Mouse (Mus musculus): ENCODE measurements around the gene Ergic1.

The Ergic1 gene

DNA sequence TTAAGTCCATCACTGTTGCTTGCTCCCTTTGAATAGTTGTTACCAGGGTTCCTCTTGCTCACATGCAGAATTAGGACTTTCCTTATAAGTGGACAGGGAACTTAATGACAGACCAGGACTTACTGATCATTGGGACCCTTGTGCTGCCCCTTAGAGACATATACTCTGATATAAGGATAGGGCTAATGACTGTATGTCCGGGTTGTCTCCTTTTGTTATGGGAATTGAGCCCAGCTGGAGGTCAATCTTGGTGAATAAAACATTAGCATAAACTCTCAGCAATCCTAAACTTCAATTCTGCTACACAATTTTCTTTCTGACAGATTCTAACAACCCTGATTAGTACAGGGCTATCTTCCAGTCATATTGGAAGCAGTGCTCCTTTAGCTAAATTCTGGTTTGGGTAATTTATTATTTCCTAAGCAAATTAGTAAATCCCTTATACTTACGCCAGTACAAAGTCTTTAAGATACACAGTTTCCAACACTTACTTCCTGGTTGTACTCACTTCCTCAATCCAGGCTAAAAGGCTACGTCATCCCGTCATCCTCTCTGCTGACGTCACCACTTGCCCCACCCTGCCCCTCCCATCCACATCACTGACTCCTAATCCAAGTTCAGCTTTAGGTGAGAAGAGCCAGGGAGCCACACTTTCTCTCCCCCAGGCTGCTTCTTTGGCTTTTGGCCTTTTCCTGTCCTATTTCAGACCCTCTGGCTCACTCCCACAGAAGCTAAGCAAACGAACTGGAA, 23.4 kb upstream of the Ergic1 start:
- DNase-seq (ENCODE audit: low read depth, low spot score), result peak; percentile 79

DNA sequence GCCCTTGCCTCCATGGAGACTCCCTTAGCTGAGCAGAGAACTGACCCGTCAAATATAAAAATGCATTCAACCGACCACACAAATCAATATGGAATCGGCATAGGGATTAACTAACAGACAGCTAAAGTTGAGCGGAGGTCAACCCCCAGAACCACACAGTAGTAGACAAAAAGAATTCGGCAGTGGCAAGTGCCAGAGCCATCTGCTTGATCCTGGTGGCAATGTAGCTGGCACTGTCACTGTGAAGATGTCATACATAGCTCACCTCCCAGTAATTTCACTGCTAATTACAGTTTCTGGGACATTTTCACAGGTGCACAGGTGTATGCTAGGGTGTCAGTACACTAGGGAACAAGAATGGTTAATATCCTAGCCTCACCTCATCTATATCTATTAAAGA, 21.2 kb upstream of the Ergic1 start:
- DNase-seq (ENCODE audit: low read depth, low spot score), result no peak

DNA sequence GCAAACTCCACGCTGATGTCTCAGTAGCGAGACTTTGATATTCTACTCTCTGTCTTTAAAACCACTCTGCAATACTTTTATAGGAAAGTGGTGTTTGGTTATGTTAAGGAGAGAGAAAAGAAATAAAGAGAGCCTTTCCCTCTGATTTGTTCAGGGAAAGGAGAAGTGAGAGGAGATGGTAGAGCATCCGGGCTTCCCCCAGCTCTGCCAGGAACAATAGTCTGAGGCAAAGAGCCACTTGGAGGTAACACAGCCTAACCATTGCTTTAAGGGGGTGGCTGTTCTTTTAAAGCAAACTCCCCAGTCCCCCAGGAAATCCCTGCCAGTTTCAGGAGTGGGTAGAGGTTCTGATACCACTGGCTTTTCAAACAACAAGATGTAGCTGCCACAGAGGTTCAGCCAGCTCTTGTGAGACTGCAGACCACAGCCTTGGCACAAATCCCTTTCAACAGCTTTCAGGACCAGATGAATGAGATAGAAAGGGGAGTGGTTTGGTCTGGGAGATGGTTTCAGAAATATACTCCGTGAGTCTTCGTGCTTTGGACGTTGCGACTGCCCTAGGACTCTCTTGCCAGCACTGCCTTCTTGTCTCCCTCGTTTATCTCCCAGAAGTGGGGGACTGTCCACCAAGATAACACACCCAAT, 16.8 kb upstream of the Ergic1 start:
- no peak for DNase-seq (ENCODE audit: low read depth, low spot score)

DNA sequence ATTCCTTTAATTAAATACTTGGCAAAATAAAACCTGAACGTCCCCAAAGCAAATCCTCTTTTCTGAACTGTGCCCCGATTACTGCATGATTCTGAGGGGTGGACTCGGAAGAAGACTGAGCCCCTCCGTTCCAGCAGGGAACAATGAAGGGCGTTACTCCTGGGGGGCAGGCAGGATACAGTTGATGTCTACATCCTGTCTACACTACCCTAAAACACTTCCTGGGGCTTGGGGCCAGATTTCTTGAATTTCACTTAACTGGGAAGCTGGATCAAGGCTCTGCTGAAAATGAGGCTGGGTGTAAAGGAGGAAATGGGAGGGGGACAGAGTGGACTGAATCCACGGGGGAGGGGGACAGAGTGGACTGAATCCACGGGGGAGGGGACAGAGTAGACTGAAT, 13.5 kb upstream of the Ergic1 start:
- no peak for DNase-seq (ENCODE audit: low read depth, low spot score)

DNA sequence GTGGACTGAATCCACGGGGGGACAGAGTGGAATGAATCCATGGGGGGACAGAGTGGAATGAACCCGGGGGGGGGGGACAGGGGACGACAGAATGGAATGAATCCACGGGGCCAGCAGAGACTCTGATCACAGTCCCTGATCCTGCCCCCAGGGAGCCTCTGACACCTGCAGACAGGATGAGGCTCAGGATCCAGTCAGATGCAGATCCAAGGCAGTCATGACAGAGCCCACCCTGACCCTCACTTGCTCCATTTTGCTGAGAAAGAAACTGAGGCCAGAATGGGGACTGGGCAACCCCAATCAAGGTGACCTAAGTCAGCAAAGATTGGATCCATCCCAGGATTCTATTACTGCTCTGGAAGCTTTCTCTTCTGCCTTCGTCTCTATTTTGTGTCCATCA, 12.7 kb upstream of the Ergic1 start:
- DNase-seq (ENCODE audit: low read depth, low spot score), result no peak

DNA sequence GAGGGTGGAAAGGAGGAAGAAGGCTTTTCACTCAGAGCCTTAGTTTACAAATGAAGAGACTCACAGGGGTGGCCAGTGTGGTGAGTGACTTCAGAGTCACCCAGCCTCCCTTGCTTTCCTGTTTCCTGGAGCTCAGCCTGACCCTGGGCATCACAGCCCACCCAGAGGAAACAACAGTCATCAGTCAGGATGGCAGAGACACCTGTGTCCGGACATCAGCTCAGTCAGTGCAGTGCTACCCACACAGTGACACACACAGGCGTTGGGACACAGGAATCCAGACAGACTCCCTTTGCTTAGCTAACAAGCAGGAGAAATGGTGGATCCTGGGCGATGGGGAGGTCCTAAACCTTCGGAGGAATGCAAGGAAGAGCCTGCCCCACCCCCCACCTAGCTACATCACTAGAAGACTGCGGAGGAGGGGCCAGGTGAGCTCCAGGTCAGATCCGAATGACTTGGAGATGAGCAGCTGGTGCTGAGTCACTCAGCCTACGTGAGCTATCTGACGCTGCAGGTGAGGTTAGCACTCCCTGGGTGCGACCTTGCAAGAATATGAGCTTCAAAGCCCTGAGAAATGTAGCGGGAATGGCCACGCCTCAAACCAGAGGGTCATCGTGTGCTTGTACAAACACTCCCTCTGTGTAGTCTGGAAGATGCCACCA, 12.0 kb upstream of the Ergic1 start:
- no peak for DNase-seq (ENCODE audit: low read depth, low spot score)

DNA sequence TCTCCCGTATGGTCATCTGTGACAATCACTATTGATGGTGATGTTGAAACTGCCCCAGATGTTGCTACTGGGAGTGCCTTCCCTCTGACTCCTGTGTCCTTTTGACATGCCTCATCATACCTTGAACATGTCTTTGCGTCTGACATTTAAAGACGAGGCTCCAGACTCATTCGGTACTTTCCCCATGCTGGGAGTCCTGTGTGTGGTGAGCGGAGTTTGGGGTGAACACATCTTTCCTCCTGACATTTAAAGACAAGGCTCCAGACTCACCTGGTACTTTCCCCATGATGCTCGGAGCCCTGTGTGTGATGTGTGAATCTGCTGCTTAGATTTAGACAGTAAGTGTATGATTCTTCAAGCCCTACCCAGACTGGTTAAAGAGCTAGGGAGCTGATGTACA, 10.2 kb upstream of the Ergic1 start:
- DNase-seq (ENCODE audit: low read depth, low spot score), result no peak

DNA sequence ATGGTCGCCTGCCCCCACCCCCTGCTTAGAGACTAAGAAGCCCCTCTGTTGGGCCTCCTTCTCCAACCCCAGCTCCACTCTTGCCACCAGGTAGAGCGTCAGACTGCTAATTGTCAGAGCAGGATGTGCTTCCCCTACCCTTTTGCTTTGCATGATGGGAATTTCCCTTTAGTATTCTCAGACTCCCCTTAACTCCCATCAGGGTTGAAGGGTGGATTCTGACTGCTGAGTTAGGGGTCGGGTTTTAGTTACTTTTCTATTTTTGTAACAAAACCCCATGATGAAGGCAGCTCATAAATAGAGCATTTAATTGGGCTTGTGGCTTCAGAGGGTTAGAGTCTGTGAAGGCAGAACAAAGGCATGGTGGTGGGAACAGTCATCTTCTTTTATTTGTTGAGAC, 8.3 kb upstream of the Ergic1 start:
- no peak for DNase-seq (ENCODE audit: low read depth, low spot score)

DNA sequence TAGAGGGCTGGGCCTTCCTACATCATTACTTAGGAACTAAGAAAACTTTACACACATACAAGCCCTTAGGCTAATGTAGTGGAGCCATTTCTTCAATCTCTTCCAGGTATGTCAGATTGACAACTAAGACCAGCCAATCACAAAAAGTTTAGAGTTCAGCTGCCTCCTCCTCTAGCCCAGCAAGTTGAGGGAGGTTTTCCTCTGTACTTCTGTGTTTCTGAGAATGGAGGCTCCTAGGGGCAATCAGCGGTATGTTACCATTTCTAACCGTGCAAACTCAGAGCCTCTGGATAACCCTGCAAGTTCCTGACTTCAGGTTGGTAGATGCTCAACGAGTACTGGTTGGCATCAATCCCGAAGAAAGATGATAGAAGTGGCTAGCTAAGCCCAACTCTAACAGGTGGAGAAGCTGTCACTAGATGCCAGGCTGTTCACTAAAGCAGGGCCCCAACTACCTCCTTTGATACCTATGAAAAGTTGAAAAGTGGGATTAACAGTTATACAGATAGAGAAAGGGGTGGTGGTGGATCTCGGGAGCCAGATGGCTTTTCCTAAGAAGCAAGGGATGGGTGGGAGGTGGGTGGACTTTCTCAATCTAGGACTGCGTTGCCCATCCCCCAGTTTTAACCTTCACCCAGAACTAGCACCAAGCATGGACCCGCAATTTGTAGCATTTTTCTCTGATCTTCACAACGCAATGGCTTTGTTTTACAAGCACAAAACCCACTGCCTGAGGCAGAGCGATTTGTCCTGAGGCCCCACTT, 581 bp upstream of the Ergic1 start:
- no peak for DNase-seq (ENCODE audit: low read depth, low spot score)

DNA sequence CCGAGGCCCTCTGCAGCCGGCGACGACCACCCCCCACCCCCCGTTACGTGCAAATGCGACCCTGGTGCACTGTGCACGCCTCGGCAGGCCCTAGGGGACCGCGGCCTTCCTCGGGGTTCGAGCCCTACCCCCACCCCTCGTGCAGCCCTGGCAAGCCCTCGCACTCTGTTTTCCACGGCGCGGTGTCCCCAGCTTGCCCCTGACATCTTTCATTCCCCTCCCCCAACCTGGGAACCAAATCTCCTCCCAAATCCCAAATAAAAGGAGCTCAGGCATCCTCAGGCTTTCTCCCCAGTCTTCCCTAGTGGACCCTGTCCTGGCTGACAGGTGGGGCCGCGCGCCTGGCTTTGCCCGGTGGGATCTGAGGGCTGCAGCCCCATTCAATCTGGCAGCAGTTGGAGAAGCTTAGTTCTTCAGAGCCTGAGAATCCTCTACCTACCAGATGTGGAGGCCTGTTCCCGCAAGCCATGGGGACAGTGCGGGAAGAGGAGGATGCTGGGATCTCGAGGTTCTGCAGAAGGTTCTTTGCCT, 427 bp downstream of the Ergic1 start, which contains the start of gene Dusp1:
Gene Dusp1, minus strand, starts transcription at position 478 of the 531 bp plus-strand sequence.
- no peak for DNase-seq (ENCODE audit: low read depth, low spot score)

DNA sequence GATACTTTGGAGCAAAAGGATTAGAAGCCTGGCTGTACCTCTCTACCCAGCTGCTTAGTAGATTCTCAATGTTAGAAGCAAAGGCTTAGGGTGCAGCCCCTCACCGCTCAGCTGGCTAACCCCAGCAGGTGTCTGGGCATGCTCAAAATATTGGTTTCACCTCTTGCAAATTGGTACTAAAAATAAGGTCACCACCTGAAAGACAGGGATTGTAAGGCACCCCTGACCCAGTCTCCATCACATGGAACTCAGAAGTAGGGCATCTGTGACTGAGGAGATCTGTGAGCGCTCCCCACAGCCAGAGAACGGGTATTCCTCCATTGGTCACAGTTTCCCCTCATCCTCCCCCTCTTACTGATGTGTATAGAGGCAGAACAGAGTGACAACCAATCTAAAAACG, 1.0 kb downstream of the Ergic1 start:
- no peak for DNase-seq (ENCODE audit: low read depth, low spot score)

DNA sequence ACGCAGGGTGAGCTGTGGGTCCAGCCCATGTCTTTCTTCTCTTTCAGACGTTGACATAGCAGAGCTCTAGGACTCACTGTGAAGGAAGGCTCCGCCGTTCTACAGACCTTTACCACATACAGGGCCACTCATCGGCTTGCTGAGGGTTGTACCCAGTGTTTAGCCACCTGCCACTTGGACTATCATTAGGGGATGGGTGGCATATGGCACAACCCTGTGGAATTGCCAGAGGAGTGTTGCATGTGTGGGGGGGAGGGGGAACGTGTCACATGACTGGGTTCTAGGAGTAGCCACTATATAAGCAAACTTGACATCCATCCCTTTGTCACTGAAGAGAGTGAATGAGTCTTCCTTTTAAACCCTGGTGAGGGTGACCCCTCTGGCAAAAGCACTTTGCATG, 2.2 kb downstream of the Ergic1 start:
- DNase-seq (ENCODE audit: low read depth, low spot score), result no peak

DNA sequence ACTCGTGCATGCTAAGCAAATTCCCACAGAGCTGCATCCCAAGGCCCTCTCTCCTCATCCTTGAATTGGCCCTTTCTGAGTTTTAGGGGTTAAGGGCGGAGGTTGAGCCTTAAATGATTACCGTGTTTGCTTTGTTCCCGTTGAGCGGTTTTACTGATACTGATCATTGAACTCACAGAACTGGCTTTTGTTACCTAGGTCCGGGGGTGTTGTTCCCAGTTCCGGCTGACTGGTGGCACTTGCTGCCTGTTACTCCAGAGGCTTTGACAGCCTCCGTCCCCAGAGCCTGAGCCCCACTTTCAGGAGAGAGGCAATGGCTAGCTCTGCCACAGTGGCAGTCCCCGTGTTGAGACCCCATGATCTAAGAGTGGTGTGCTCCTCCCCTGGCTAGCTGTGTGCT, 3.1 kb downstream of the Ergic1 start:
- DNase-seq (ENCODE audit: low read depth, low spot score), result no peak

DNA sequence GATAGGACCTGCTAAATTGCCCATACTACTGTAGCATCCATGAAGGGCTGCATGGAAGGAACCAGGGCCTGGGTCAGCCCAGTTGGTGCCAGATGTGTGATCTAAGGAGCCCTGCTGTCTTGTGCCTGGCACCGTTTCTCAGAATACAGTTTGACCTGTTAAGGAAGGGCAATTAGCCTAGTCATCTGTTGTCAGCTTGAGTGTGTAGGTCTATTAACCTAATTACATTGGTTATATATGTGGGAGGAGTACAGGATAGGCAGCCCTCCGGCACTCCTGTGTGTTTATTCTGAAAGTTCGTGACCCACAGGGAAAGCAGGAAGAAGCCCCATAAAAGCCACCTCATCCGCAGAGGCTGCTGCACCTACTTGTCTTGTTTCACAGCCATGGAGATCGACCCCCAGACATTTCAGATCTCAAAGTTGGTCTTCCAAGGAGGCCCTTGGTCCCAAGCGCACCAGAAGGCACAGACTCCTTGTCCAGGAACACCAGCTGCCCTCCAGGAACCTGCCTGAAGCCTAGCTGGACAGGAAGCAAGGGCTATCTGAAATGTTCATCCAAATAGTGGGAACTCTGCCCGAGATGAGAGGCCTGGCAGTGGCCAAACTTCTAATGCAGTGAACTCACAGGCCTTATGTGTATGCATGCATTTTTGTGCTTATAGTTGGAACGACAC, 6.0 kb downstream of the Ergic1 start:
- DNase-seq (ENCODE audit: low read depth, low spot score), result no peak

DNA sequence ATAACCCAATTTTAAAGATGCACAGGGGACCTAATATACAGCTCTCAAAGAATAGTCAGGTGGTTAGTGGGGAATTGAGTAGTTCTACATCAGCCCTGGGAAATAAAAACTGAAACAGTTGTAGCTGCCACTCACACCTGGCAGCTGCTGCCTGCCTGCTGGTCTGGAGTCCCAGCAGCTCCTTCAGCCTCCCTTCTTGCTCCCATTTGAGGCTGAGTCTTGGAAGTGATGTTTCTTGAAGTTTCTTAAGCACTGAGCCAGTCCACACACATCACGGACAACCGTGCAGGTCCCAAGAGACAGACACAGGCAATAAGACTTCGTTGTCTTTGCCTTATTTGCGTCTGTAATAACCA, 6.5 kb downstream of the Ergic1 start:
- no peak for DNase-seq (ENCODE audit: low read depth, low spot score)

DNA sequence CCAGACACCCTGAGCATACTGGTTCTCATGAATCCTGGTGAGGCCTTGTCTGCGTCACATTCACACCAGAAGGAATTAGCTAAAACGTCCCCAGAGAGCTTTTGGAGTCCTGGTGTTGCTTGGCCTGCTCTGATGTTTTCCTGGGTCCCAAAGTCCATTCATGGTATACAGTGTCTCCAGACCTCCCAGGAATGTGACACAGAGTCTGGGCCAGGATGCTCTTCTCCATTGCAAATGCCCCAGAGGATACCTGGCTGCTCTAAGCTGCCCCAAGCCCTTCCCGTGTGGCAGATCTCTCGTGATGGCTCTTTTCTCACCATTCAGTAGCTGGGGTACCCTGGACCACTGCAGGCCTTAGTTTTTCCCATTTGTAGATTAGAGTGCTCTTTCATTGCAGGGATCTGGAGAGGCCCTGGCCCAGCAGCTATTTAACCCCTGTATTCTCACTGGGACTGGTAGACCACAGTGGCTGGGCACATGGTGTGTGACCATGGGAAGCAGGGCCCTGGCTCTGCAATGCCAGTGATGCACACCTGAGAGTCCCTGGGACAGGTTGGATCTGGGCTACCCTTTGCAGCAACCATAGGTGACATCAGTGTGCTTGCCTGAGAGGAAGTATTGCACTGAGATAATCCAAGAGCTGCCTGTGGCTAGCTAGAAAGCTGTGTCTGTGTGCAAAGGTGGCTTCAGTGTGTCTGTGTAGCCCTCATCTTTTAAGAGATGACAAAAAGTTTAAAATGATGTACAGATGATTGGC, 8.5 kb downstream of the Ergic1 start:
- DNase-seq (ENCODE audit: low read depth, low spot score), result no peak

DNA sequence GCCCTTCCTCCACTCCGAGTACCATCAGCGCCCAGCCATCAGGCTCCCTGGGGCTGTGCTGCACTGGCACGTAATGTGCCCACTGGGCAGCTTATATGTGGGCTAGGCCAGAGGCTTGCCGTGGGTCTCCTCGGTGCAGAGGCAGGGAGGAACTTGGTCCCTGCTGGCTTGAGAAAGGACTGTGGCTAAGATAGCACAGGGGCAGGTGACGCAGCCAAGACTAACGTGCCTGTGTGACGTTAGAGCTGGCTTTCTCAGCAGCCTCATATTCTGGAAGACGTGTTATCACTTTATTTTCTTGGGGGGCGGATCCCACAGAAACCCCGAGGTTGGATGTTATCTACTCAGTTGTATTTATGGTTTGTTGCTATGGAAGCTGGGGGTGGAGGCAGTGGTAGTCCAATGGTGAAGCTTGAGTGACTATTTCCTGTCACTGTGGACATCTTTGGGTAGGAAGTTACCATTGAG, 9.4 kb downstream of the Ergic1 start:
- no peak for DNase-seq (ENCODE audit: low read depth, low spot score)

DNA sequence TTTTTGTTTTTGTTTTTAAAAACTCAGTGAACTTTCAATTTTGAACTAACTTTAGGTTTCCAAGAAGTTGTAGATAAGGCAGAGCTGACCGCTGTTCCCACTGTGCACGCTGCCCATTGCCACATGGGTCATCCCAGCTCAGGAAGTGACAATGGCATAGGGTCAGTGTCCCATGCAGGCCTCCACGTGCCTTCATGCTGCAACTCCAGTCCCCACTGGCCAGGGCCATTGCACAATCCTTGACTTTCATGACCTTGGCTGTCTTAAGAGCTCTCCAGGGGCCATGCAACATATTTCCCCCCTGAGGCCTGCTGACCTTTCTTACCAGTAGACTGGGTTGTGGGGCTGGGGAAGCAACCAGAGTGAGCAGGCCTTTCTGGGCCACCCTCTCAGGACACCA, 10.1 kb downstream of the Ergic1 start:
- DNase-seq (ENCODE audit: low read depth, low spot score), result no peak

DNA sequence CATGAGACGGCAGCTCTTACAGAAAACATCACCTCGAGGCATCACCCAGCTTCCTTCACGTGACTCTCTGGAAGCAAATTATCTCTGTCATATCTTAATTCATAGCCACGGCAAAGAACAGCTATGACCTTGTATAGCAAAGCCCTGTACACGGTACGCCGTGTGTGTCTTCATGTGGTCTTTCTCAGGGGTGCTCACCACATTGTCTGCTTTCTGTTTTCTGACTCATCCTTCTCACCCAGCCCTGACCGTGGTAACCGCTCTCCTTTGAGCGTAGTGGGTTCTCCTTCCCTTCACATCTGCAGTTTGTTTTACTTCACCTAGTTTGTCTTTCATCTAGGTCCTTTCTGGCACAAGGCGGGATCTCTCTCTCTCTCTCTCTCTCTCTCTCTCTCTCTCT, 11.0 kb downstream of the Ergic1 start:
- DNase-seq (ENCODE audit: low read depth, low spot score), result no peak

DNA sequence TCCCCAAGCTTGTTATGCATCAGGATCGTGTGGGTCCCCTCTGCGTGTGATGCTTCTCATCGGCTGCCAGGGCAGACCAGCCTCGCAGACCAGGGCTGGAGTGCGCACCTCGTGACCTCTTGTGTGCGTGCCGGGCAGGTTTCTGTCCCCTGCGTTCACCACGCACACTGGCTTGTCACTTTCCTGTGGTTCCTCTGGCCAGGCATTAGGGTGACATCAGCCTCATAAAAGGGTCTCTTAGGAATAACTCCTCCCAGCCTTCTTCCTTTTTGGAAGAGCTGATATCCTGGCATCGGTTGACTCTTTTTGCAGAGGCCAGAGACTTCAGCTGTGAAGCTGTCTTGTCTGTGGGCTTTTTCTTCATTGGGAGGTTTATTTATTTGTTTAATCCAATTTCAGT, 12.8 kb downstream of the Ergic1 start:
- no peak for DNase-seq (ENCODE audit: low read depth, low spot score)

DNA sequence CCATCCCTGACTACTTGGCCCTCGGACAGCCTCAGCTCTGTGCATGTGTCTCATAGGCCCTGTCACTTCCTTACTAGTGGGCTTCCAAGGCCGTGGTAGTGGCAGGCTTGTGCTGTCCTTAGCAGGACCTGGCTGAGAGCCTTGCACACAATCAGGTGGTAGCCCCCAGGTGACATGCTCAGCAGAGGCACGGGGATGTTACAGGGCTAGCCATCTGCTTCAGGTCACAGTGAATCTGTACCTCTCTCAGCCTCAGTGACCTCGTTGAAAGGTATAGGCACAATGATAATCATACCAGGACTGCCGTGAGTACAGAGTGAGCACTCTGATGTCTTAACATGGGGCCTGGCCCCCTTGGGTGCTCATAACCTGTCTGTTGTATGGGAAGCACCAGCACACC, 13.4 kb downstream of the Ergic1 start:
- no peak for DNase-seq (ENCODE audit: low read depth, low spot score)
